Mouse (Mus musculus): ENCODE measurements around the gene Epha2.

The Epha2 gene

DNA sequence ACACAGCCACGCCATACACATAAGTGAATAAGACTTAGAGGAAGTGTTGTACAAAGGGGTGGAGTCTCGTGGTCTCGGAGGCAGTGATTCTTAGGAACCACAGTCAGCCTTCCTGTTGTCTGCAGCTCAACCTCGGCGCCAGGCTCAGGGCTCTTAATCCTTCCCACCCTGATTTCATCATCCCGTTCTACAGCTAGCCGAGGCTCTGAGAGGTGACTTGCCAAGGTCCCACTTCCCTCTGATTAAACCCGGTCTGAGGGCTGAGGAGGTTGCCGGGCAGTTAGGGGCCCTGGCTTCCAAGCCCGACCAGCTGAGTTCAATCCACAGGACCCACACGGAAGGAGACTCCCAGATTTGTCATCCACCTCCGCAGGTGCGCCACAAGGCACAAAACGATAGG is 28.2 kb upstream of the Epha2 start:
- CTCF ChIA-PET: interaction anchor here (0.6 to 12.0 kb wide), 22 partner anchors 9 to 690 kb away, joined by 3 to 145 read pairs (median 5); no protein-coding TSS in a partner anchor
- POLR2A ChIA-PET: interaction anchor here (0.5 to 45.2 kb wide), 32 partner anchors 8 to 297 kb away, joined by 3 to 1926 read pairs (median 6); partner anchors contain the start of genes Epha2 (in 2 of the 4), Fam131c (in 1 of the 4) and Fbxo42 (in 1 of the 4)

DNA sequence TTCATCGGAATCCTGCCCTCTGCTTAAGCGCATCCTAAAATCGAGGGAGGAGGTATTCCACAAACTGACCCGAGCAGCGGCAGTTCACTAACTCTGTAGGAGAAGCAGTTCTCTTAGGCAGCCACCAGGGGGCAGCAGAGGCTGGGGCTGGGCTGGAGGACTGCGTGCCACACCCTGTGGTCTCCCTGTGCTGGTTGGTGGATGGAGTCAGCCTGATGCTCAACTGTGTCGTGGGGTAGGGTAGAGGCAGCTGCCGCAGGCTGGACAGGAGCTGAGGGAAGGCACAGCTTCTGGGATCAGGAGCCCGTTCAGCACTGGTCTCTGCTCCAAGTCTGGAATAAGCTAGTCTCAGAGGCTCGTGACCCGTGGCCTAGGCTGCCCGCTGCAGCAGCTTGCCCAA is 27.7 kb upstream of the Epha2 start:
- ChIA-PET POLR2A (interaction anchor here (0.6 to 45.2 kb wide), 36 partner anchors 8 to 296 kb away, joined by 3 to 1926 read pairs (median 6); partner anchors contain the start of genes Epha2 (in 2 of the 4), Fam131c (in 1 of the 4) and Fbxo42 (in 1 of the 4)), CTCF (interaction anchor here (0.6 to 12.0 kb wide), 33 partner anchors 9 to 689 kb away, joined by 3 to 145 read pairs (median 4); no protein-coding TSS in a partner anchor)

DNA sequence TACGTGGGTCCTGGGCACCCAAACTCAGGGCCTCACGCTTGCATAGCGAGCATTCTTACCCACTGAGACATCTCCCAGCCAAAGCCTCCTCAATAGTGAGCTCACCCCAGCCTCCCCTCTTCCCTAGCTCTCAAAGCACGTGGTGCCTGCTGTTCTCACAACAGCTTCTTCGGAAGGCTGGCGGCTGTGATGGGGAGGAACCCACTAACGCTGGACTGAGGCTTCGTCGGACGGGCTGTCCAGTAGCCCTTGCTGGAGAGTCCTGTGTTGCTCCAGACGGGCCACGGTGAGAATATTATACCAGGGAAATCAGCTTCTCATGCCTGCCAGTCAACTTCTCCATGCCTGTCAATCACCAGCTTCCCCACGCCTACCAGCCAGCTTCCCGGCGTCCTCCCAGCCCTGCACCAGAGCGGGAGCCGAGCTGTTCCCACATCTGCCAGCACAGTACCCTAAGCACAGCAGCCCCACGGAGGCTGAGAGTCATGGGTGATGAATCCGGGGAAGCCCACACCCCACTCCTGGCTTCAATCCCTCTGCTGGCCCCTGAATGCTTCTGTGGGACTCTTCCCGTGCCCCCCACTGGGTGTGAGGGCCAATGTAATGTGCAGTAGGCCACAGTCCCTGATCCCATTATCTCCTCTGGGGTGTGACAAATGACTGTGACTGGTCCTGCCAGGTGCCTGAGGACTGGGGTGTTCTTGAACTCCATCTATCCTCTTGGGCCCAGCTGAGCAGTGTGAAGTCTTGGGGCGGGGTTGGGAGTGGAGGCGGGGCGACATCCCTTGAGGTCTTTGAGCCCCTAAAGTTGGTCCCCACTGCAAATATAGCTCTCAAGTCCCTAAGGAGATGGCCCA is 26.3 kb upstream of the Epha2 start:
- POLR2A ChIA-PET: interaction anchor here (0.6 to 45.2 kb wide), 37 partner anchors 8 to 295 kb away, joined by 3 to 1926 read pairs (median 6); partner anchors contain the start of genes Epha2 (in 2 of the 4), Fam131c (in 1 of the 4), Fbxo42 (in 1 of the 4) and Necap2 (in 1 of the 4)

DNA sequence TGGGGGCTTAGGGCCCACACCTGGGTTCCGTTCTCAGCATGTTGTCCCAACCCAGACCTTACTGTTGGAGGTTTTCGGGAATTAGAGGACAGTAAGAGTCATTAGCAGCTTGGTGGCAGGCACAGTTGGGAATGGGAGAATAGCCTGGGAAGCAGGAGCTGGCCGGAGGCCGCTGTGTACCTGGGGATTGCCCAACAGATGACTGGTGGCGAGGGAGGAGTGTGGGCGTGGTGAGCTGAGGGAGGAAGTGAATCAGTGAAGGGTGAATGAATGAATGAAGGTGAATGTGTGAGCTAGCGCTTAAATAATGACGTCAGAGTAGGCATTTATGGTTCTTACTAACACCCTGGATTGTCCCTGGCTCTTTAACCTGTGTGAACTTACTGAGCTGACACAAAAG is 23.9 kb upstream of the Epha2 start:
- CTCF ChIA-PET: interaction anchor here in 3 of 4 experiments (0.7 to 12.0 kb wide), 8 partner anchors 11 to 156 kb away, joined by 3 to 145 read pairs (median 4); no protein-coding TSS in a partner anchor
- POLR2A ChIA-PET: interaction anchor here (0.5 to 45.2 kb wide), 17 partner anchors 1 to 1272 kb away, joined by 3 to 1926 read pairs (median 4); partner anchors contain the start of gene Epha2 (in 2 of the 4)

More for the DNA sequence above, 26.3 kb upstream of the Epha2 start:
- CTCF ChIA-PET: interaction anchor here (0.5 to 12.0 kb wide), 21 partner anchors 9 to 471 kb away, joined by 3 to 145 read pairs (median 4); no protein-coding TSS in a partner anchor

DNA sequence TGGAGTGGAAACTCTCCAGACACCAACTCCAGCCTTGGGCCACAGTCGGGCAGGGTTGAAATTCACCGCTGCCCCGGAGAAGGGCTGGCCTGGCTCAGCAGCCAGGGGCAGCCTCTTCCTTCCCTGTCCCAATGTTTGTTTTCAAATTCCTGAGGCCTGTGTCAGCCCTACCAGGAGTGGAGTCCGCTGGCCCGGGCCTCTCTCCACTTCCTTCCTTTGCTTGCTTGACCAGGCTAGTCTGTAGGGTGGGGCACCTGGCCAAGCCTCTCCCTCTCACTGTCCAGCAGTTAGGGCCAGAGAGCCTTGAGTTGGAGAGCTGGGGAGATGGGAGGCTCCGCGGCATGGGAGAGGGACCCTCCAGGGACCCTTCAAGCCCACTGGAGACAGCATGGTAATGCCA is 22.9 kb upstream of the Epha2 start:
- ChIA-PET POLR2A (interaction anchor here in 3 of 4 experiments (0.9 to 45.2 kb wide), 23 partner anchors 2 to 293 kb away, joined by 3 to 1926 read pairs (median 7); partner anchors contain the start of gene Epha2 (in 2 of the 3)), CTCF (interaction anchor here in 3 of 4 experiments (0.6 to 12.0 kb wide), 14 partner anchors 8 to 951 kb away, joined by 3 to 145 read pairs (median 5); no protein-coding TSS in a partner anchor)

DNA sequence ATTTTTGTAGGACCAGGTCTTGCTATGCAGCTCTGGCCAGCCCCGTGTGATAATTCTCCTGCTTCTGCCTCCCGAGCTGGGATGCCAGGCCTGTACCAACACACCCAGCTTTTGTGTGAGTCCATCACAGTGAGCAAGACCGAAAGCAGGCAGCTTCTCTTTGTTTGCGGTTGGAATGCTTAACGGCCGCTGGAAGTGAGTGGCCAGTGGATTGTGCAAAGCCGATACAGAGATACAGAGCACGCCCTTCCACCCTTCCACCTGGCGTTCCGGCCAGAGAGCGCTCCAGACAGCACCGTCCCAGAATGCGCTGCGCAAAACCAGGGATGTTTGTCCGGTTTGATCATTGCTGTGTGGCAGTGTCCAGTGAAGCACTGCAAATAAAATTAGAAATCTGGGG is 21.7 kb upstream of the Epha2 start:
- POLR2A ChIA-PET: interaction anchor here (0.6 to 45.2 kb wide), 45 partner anchors 3 to 792 kb away, joined by 3 to 1926 read pairs (median 4); partner anchors contain the start of gene Epha2 (in 2 of the 4)

DNA sequence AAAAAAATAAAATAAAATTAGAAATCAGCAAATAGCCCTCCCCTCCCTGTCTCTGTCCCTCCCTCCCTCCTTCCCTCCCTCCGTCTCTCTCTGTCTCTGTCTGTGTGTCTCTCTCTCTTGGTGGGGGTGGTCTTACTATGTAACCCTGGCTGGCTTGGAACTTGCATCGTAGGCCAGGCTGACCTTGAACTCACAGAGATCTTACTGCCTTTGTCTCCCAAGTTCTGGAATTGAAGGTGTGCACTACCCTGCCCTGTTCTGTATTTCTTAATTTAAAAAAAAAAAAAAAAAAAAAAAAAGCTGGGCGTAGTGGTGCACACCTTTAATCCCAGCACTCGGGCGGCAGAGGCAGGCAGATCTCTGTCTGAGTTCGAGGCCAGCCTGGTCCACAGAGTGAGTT is 21.3 kb upstream of the Epha2 start:
- CTCF ChIA-PET: interaction anchor here (0.5 to 12.0 kb wide), 8 partner anchors 11 to 794 kb away, joined by 3 to 145 read pairs (median 3); no protein-coding TSS in a partner anchor
- POLR2A ChIA-PET: interaction anchor here (0.6 to 45.2 kb wide), 31 partner anchors 4 to 791 kb away, joined by 3 to 1926 read pairs (median 5); partner anchors contain the start of gene Epha2 (in 2 of the 4)

More for the DNA sequence above, 21.7 kb upstream of the Epha2 start:
- CTCF ChIA-PET: interaction anchor here (0.5 to 12.0 kb wide), 17 partner anchors 8 to 112 kb away, joined by 3 to 145 read pairs (median 4); no protein-coding TSS in a partner anchor

DNA sequence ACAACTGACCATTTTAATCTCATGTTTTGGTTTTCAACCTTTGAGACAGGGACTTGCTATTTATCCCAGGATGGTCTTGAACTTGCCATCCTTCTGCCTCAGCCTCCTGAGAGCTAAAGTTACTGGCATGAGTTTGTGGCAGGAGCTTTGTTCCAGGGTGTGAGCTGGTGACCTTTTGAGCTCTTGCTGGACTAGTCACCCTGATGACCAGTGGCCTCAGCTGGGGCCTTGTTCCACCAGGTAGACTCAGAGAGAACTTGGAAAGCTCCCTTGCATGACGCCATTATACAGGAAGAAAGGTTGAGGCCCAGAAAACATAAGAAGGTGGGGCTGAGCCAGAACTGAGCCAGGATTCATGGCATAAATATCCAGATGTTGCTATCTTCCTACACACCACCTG is 20.6 kb upstream of the Epha2 start:
- POLR2A ChIA-PET: interaction anchor here (0.6 to 45.2 kb wide), 28 partner anchors 4 to 790 kb away, joined by 3 to 1926 read pairs (median 7); partner anchors contain the start of gene Epha2 (in 2 of the 4)
- CTCF ChIA-PET: interaction anchor here in 3 of 4 experiments (0.6 to 12.0 kb wide), 6 partner anchors 10 to 794 kb away, joined by 3 to 145 read pairs (median 3); no protein-coding TSS in a partner anchor

DNA sequence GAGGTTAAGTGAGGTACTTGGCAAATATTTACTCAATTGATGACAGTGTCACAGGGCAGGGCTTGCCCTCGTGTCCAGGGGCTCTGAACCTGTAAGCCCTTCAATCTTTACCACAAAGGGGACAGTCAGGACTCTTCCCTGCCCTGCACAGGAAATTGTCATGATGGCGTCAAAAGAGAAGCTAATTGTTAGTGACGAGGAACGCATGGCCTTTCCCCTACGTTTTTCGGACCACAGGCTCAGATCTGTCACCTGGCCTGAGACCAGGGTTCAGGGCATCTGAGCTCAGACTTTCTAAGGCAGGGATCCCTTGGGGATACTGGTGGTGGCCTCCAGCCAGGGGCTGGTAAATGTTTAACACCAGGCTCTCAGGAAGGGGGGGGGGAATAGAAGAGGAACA is 19.9 kb upstream of the Epha2 start:
- ChIA-PET CTCF (interaction anchor here in 3 of 4 experiments (0.6 to 1.0 kb wide), 7 partner anchors 10 to 214 kb away, joined by 3 to 5 read pairs (median 4); no protein-coding TSS in a partner anchor), POLR2A (interaction anchor here (0.5 to 45.2 kb wide), 43 partner anchors 5 to 789 kb away, joined by 3 to 1926 read pairs (median 6); partner anchors contain the start of genes Epha2 (in 2 of the 4) and Atp13a2 (in 1 of the 4))

DNA sequence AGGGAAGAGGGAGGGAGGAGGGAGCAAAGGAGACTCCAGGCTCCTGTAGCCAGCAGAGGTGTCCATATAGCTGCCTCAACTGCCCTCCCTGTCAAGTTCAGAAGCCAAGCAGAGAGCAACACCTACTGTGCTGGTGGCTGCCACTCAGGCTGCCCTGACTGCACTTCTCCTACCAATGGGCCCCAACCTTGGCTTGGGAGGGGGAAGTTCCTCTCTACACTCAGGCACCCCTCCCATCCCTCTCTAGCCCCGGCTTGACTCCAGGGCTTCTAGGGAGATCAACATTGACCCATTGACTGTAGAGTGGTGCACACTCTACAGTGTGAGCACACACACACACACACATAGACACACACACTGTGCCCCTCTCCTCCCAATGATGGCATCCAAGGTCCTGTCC is 19.5 kb upstream of the Epha2 start:
- ChIA-PET CTCF (interaction anchor here in 2 of 4 experiments (0.6 to 1.0 kb wide), 6 partner anchors 10 to 214 kb away, joined by 3 to 5 read pairs (median 4); no protein-coding TSS in a partner anchor), POLR2A (interaction anchor here (0.6 to 45.2 kb wide), 37 partner anchors 6 to 440 kb away, joined by 3 to 1926 read pairs (median 6); partner anchors contain the start of genes Epha2 (in 2 of the 4), Arhgef19 (in 1 of the 4) and Atp13a2 (in 1 of the 4))

DNA sequence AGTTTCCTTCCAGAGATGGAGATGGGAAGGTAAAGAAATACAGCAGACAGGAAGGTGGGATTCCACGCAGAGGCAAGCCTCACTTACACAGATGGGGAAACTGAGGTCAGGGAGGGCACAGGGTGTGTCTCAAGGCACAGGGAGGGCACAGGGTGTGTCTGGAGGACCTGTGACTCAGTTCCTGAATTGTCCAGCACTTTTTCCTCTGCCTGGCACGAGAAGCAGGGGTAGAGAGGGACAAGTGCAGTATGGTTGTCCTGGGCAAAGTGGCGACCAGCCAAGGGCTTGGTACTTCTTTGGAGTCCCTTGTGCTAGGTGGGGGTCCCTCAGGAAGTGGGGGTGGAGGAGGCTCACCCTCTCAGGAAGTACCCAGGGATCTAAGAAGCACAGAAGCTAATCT is 19.0 kb upstream of the Epha2 start:
- ChIA-PET POLR2A (interaction anchor here (0.5 to 45.2 kb wide), 53 partner anchors 6 to 788 kb away, joined by 3 to 1926 read pairs (median 12); partner anchors contain the start of genes Epha2 (in 2 of the 4), Arhgef19 (in 1 of the 4), Fam131c (in 1 of the 4) and Hspb7 (in 1 of the 4)), CTCF (interaction anchor here in 3 of 4 experiments (0.6 to 1.9 kb wide), 4 partner anchors 9 to 36 kb away, joined by 3 to 6 read pairs (median 5); no protein-coding TSS in a partner anchor)

DNA sequence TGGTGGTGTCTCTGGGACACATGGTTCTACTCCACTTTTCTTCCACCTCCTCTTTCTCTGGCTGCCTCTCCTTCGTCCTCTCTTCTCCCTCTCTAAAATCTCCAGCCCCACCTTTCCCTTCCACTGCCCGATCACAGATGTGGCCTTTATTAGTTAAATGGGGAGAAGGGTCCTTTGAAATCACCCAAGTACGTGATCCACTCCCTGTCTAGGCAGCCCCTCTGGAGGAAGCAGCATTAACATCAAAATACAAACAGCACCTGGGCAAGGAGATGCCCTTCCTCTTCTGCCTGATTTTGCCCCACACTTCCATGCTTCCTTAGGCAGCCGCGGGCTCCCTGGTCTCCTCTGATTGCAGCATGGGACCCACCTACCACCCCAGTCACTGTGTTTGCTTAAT is 18.4 kb upstream of the Epha2 start:
- ChIA-PET POLR2A (interaction anchor here (0.5 to 45.2 kb wide), 67 partner anchors 7 to 787 kb away, joined by 3 to 1926 read pairs (median 6); partner anchors contain the start of genes Epha2 (in 2 of the 4), Fam131c (in 2 of the 4), Arhgef19 (in 1 of the 4) and Hspb7 (in 1 of the 4)), CTCF (interaction anchor here in 3 of 4 experiments (0.6 to 1.9 kb wide), 4 partner anchors 9 to 105 kb away, joined by 3 to 6 read pairs (median 4); no protein-coding TSS in a partner anchor)

DNA sequence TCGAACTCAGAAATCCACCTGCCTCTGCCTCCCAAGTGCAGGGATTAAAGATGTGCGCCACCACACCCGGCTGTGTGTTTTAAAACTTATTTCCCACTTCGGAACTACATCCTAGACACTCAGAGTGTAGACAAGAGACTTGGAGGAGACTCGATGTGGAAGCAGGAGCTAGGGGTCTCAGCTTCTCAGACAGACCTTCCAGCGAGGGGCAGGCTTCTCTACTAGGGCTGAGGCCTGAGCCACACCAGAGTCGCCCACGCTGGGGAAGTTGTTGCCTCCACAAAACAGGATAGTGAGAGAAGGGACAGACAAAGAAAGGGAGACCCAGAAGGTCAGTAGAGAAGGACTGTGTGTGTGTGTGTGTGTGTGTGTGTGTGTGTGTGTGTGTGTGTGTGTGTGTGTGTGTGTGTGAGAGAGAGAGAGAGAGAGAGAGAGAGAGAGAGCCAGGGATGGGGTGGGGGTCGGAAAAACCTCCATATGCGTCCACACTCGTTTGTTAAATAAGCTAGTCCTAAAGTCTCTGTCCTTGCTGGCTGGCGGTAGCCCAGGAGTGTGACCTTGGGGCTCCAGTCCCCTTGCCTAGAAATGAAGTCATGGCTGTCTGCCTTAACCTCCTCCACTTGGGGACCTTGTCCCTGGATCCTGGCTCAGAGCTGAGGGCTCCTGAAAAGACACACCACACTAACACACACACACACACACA is 17.7 kb upstream of the Epha2 start:
- ChIA-PET POLR2A (interaction anchor here (0.6 to 45.2 kb wide), 115 partner anchors 7 to 1878 kb away, joined by 3 to 1926 read pairs (median 5); partner anchors contain the start of genes Epha2 (in 2 of the 4), Fam131c (in 2 of the 4), Fbxo42 (in 2 of the 4) and Arhgef19 (in 1 of the 4)), CTCF (interaction anchor here (0.6 to 2.9 kb wide), 13 partner anchors 9 to 449 kb away, joined by 3 to 13 read pairs (median 3); no protein-coding TSS in a partner anchor)

DNA sequence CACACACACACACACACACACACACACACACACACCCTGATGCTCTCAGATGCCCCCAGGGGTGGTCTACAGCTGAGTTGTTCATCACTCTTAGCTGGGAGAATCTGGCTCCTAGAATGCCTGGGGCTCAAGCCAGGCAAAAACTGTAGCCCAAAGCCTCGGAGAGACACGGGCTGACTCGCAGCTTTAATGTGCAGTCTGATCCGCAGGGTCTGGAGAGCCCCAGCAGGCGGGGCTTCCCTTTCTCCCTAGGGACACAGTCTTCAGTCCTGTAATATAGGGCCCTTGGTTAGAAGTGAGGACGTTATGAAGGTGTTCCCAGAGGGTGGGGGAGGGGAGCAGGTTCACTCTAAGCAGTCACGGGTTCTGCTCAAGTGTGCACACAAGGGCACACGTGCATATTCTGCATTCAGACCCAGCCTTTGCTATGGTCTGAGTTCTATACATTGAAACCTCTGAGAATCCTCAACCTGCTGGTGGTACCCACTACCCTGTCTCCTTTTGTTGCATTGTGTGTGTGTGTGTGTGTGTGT is 17.1 kb upstream of the Epha2 start:
- ChIA-PET CTCF (interaction anchor here (0.6 to 2.9 kb wide), 15 partner anchors 9 to 1129 kb away, joined by 3 to 13 read pairs (median 3); no protein-coding TSS in a partner anchor), POLR2A (interaction anchor here (0.6 to 45.2 kb wide), 144 partner anchors 7 to 1878 kb away, joined by 3 to 1926 read pairs (median 4); partner anchors contain the start of genes Atp13a2 (in 2 of the 4), Casp9 (in 2 of the 4), Epha2 (in 2 of the 4) and Fam131c (in 2 of the 4))

DNA sequence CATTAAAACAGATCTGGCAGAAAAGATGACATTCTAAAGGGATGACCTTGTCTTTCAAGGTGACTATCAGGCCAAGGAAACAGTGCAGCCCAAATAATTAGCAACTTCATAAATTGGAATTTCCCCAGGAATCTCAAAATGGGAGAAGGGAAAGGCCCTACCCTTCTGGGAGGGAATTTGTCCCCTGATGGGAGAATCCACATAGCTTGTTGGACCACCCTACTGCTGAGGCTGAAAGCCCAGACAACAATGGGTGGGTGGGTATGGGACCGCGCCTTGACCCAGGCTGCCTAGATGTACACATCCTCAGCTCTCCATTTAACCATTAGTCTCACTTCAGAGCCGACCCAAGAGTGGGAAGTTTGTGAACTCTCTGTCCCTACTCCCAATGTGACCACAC is 16.6 kb upstream of the Epha2 start:
- CTCF ChIA-PET: interaction anchor here in 3 of 4 experiments (0.6 to 2.9 kb wide), 8 partner anchors 11 to 1130 kb away, joined by 3 to 13 read pairs (median 4); no protein-coding TSS in a partner anchor
- POLR2A ChIA-PET: interaction anchor here (0.6 to 45.2 kb wide), 110 partner anchors 8 to 1662 kb away, joined by 3 to 1926 read pairs (median 4); partner anchors contain the start of genes Casp9 (in 3 of the 4), Epha2 (in 2 of the 4), Szrd1 (in 2 of the 4) and Aldh4a1 (in 1 of the 4)

DNA sequence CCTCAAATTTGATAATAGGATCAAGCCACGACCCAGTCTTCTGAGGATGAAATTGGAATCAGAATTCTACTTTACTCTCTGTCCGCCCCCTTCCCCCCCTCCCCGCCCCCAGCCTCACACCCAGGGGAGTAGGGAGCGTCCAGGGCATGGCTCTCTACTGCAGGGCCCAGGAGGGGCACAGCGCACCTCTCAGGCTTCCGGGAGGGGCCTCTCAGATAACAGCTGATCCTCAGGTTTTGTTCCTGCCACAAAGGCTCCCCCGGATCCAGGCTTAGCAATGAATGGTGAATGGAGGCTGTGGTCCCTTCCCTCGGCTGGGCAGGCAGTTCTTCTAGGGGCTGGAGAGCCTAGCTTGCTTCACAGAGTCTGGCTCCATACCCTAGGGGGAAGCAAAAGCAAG is 15.9 kb upstream of the Epha2 start:
- CTCF ChIA-PET: interaction anchor here in 1 of 4 experiments (0.5 to 2.9 kb wide), 3 partner anchors 12 to 224 kb away, joined by 3 to 13 read pairs (median 3); no protein-coding TSS in a partner anchor
- POLR2A ChIA-PET: interaction anchor here (0.6 to 45.2 kb wide), 80 partner anchors 7 to 786 kb away, joined by 3 to 1926 read pairs (median 6); partner anchors contain the start of genes Casp9 (in 2 of the 4), Epha2 (in 2 of the 4), Arhgef19 (in 1 of the 4) and Atp13a2 (in 1 of the 4)

All from embryonic stem cell, embryonic (primary cell).